Mouse (Mus musculus): ENCODE measurements around the gene Gabpa. TPM values are rescaled to one million over a fixed set of nuclear protein-coding genes. Genes with fewer than 3 reads are reported as not detected.

Gene Gabpa
- polyA plus RNA-seq (2021; fragmentation: Nextera tagmentation) = 4.2 and 4.9 TPM in 2 replicates
- long read RNA-seq, experiment 1, full-length matches to known transcripts = 29 of 37 reads
- long read RNA-seq, experiment 1, partial matches to known transcripts = 1 of 37 reads
- long read RNA-seq, experiment 1, other reads (novel, unspliced or antisense) = 7 of 37 reads
- long read RNA-seq, experiment 2, full-length matches to known transcripts = 6 of 10 reads
- long read RNA-seq, experiment 2, partial matches to known transcripts = 1 of 10 reads
- long read RNA-seq, experiment 2, other reads (novel, unspliced or antisense) = 3 of 10 reads

DNA sequence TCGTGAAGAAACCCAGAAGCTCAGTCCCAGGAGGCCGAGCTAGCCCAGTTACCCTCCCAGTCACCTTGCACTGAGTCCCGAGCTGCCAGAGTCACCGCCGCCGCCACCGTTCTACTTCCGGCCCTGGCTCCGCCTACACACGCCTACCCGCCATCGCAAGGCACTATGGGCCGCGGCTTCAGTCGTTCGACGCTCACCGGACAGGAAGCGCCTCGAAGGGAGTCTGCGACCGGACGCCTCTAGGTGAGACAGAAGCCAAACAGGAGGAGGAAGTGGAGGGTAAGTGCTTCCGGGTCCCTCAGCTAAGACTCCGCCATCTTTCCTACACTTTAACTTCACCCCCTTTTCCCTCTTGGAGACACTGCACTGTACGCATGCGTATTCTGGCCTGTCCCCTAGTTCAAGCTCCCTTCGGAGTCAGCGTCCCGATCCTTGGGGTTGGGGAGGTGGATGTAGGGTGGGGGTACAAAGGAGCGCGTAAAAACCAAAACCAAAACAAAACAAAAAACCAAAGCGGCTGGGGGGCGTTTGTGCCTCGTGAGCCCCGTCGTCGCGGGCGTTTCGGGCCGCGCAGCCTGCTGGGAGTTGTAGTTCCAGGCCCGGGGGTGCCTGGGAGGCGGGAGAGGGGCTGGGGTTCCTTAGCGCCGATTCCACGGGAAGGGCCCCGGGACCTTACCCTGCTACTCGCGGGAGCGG is at the start of gene Gabpa:
Gene Gabpa (plus strand): TSS at position 181 of the 696 bp plus-strand sequence.

DNA sequence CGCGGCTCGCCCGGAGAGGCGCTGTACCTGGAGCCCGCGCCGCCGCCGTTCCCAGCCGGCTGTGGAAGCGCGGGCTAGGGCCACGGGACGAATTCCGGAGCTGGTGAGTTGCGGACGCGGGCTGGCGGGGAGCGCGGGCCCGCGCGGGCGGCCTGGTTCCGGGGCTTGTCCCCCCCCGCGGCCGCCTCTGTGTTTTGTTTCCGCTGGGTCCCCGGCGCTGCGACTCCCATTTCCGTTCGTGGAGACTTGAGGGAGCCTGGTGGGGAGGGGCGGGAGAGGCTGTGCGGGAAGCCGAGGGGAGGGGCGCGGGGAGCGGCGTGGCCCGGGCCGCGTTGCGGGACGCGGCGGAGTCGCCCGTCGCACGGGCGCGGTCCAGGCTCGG is 707 bp downstream of the Gabpa start, which contains the start of gene Atp5j:
Gene Atp5j (minus strand): TSS at position 185 of the 382 bp plus-strand sequence.

Other genes with a start within 250 kb of the Gabpa start
- gene Mrpl39, start 99.2 kb upstream of the Gabpa start, polyA plus RNA-seq (2021; fragmentation: Nextera tagmentation) = 43.4 and 48.0 TPM in 2 replicates
- gene Jam2, start 60.8 kb upstream of the Gabpa start, polyA plus RNA-seq (2021; fragmentation: Nextera tagmentation) = 33.6 and 33.9 TPM in 2 replicates
- 1,255 and 1,300 TPM in 2 replicates for gene Atp5j, start 700 bp downstream of the Gabpa start, polyA plus RNA-seq (2021; fragmentation: Nextera tagmentation)